Mouse (Mus musculus) thymus, postnatal 4 days (tissue): ENCODE data around the gene Rpl37.
A peak's percentile ranks its signal among the peaks of the same experiment; 100 is the strongest.
"Not testable (repeated sequence)": the region's sequence is repeated elsewhere in the genome, so short reads cannot be mapped to it uniquely, and the experiment has no call there.

Experiments
- DNase-seq: peaks from one replicate; pipeline ENCODE4 v3.0.0; 2021

Rpl37 gene

DNA sequence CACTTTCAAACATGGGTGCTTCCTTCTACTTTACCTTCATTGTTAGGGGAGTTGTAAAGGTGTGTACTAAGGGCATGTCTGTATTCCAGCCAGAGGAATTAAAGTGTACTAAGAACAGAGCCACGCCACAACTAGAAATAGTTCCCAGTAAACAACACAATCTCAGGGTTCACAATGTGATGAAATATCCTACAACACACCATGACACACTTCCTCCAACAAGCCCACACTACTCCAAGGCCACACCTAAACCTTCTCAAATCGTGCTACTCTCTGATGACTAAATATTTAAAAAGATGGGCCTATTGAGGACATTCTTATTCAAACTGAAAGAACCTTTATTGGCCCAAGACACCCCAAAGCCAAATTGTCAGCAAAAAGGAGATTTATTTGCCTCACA lies 11.0 kb downstream of the Rpl37 start:
- no peak for DNase-seq

GRCm38 (mm10) chr15:5128176-5128940 lies 11.9 kb downstream of the Rpl37 start:
- DNase-seq, result no peak

- DNase-seq, result no peak
Observed at GRCm38 (mm10) chr15:5129111-5129805, 12.8 kb downstream of the Rpl37 start.

DNA sequence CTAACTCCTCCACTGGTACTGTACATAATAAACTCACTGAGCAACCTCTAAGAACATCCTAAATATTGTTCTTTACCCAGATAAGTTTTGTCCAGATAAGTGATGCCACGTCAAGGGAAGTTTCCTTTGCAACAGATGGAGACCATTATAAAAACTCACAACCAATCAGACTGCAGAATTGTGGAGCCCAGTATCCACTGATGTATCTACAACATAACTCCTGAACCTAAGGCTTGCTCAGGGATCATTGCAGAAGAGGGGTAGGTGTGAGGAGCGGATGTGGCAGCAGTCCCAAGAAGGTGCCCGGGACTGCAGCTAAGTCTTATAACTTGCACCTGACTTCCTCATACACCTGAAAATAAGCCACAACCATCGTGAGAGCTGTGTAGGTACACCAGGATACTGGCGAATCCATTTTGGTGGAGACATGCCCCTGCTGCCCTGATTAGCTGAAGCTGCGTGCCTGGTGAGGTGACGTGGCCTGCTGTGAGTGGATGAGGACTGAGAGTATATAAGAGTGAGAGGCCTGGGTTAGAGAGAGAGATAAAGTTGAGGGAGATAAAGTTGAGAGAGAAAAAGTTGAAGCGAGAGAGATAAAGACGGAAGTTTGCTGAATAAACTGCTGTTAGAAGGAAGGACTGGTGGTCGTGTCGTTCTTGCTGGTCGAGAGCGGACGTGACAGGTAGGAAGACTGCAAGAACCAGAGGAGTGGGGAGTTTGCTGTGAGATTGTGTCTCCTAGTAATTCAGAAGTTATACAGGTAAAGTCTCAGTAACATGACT lies 14.6 kb downstream of the Rpl37 start:
- DNase-seq, result not testable (repeated sequence)

DNA sequence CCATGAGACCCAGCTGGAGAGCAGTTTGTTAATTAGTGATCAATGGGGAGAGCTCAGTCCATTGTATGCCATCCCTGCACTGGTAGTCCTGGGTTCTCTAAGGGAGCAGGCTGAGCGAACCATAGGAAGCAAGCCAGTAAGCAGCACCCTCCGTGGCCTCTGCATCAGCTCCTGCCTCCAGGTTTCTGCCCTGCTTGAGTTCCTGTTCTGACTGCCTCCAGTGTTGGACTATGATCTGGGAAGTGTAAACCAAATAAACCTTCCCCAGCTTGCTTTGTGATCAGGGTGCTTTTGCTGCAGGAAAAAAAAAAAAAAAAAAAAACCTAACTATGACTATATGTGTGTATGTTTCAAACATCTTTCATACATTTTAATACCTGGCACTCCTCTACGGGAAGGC lies 16.9 kb downstream of the Rpl37 start:
- no peak for DNase-seq

DNA sequence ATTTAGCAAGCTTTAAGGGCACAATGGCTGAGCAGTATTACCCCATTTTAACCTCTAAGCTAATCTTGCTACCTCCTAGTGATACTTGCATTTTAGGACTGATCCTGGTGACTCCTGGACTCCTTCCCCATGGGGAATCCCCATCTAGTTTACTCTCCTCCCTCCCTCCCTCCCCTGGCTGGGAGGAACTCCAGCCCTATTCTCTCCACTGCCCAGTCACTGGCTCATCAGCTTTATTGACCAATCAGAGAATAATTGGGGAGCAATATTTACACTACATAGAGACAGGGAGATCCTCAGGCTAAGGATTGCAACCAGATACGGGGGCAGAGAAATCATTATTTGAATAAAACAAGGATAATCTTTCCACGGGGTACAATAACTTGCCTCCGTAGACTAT lies 17.7 kb downstream of the Rpl37 start:
- no peak for DNase-seq

DNA sequence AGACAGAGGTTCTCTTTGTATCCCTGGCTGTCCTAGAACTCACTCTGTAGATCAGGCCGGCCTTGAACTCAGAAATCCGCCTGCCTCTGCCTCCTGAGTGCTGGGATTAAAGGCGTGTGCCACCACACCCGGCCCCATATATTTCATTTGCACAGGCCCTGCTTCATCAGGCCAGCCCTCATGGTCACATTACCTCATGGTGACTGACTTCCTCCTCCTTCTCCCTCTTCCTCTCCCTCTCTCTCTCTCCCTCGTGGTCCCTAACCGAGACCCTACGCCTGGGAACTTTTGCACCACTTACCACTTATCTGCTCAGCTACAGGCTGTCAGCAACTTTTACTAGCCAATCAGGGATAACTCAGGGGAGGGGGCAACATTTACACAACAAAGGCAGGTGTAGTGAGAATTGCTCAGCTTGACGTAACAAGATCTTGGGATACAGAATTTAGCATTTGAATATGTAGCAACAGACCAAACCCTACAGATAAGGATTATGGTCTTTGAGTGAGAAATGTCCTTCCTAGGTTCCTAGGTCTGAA lies 18.6 kb downstream of the Rpl37 start:
- DNase-seq, result no peak

DNA sequence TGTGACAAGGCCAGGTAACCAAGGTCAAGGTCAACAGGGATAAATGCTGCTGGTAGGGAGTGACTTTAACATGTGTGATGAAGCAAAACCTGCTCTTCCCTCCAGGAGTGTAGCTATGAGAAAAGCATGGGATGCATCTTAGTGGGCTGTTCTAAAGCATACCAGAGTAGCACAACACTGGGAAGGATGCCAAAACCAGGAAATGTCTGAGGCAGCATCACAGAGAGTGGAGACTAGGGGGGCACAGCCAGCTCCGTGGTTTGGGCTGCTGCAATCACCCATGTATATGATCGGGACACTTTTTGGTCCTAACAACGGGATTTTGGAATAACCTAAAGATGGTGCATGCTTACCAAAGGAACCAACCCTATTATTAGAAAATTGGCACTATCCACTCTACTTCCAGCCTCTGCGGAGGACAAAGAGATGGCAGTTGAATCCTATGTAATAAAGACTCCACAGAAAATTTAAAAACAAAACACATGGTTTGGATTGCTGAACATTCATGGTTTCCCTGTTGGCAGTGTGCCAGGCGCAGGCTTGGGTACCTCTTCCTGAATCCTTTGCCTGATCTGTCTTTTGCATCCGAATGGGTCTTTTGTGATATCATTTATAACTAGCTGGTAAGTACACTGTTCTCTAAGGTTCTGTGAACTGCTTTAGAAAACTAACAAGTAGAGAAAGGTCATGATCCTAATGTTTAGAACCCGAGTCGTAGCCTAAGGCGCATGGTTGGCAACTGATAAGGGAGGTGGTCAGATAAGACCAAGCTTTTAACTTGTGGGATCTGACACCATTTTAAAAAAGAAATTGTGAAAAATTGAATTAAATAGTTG lies 21.8 kb downstream of the Rpl37 start:
- DNase-seq, result no peak

- DNase-seq, result no peak
Observed at GRCm38 (mm10) chr15:5139366-5139765, 22.9 kb downstream of the Rpl37 start.

DNA sequence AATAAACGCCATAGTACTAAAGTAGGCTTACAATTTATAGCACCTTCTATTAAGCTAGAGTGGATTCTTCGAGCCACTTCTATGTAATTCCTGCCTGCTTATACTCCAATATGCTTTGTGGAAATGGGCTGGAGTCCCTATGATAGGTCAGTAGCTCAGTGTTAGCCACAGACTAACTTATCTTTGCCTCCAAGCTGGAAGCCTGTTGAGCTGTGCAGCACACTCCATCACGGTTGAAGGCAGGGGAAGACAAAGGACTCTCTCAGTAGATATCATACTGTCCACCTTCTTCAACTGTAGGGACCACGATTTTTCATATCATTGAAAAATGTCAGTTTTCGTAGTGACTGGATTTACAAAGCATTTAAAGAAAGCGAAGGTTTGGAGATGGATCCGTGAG lies 23.4 kb downstream of the Rpl37 start:
- DNase-seq, result no peak

DNA sequence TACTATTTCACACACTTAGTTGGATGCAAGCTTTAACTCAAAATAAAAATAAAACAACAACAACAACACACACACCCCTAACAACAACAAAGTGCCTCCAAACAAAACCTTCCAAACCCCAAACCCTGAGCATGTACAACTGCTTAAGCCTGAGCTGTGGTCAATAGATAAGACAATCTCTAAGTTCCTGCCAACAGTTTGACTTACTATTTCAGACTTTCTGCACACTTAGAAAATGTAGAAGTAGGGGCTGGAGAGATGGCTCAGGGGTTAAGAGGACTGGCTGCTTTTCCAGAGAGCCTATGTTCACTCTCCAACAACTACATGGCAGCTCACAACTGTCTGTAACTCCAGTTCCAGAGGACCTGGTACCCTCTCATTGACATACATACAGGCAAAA lies 23.9 kb downstream of the Rpl37 start:
- no peak for DNase-seq

DNA sequence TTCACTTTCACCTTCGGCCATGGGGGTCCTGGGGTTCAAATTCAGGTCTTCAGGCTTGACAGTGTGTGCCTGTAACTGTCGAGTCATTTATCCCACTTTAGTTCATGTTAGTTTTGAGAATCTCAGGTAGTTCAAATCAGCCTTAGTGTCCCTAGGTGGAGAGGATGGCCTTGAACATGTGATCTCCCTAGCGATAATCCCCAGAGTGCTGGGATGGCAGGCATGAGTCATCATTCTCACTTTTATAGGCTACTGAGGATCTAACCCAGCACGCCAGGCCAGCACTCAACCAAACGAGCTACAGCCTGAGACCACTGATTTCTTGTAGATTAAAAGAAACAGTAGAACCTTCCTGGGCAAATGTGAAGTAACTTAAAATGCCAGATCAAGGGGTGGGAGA lies 25.6 kb downstream of the Rpl37 start:
- DNase-seq, result no peak

DNA sequence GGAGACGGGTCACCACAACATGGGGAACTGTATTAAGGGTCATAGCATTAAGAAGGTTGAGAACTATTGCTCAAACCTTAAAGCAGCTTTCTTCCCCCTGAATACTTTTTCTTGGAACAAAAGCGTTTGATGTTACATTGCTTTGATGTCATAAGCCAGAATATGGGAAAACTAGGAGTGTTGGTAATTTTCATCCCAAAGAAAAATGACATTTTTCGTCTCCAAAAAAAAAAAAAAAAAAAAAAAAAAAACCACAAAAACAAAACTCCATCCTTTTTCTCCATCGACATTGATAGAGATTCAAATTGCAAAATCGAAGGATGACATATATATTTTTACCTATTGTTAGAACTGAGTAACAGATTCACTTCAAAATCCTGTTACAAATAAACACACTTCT lies 26.3 kb downstream of the Rpl37 start:
- DNase-seq, result no peak

DNA sequence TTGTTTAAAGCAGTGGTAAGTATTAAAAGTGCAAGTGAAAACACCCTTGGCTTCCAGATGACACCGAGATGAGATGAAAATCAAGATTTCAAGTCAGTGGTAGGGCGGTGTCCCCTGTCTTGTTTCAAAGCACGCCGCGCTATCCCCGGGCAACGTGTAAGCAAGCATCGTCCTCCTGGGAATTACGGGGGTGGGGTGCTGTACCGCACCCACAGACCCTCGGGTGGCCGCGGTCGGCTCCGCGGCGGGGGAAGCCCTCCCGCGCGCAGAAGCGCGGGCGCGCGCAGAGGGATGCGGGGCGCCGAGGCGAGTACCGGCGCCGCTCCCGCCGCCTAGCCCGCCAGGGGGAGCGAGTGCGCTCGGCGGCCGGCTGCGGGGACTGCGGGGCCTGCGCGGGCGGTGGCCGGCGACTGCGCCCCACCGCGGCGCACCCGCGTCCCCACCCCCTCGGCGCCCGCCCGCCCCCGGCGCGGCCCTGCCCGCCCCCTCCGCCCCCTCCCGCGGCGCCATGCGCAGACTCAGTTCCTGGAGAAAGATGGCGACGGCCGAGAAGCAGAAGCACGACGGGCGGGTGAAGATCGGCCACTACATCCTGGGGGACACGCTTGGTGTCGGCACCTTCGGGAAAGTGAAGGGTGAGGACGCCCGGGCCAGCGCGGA lies 27.0 kb downstream of the Rpl37 start, which contains the start of gene Prkaa1:
TSS of gene Prkaa1 (plus strand) at position 501 of the 660 bp plus-strand sequence.
- peak; percentile 80 for DNase-seq

DNA sequence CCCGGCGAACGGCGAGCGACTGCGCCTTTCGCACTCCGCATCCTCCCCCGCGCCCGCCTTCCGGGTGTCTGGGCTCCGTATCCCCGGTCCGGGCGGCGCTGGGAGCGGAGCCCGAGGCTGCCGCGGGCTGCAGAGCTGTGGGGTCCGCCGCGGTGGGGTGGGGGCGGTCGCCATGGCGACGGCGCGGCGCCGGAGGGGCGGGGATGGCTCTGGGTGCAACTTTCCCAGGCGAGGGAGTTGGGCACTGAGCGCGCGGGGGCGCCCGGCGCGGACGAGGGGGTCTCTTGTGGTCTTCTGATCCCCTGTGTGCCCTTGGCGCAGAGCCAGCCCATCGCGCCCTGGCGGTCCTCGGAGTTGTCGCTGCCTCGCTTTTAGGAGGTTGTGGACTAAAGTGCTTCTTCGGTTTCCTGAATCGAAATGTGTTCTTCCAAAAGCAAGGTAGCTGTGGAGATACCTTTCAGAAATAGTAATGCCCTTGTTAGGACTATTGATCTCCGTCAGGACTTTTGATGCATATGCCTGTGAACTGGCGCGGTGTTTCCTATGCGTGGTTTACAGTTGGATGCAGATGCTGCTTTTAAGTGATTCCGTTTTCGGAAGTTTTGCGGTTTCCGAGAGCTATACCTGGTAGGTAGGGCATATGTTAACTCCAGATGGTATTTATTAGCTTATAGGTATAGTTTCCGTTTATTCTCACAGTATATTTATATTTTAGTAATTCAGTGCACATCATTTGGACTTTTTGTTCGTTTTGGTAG lies 27.8 kb downstream of the Rpl37 start:
- DNase-seq, result peak; percentile 83

- DNase-seq, result no peak
Observed at GRCm38 (mm10) chr15:5145196-5145945, 28.9 kb downstream of the Rpl37 start.

- DNase-seq, result no peak
Observed at GRCm38 (mm10) chr15:5149187-5149586, 32.7 kb downstream of the Rpl37 start.

GRCm38 (mm10) chr15:5152171-5152570 lies 35.7 kb downstream of the Rpl37 start:
- DNase-seq, result no peak

GRCm38 (mm10) chr15:5154621-5155020 lies 38.2 kb downstream of the Rpl37 start:
- no peak for DNase-seq

- DNase-seq, result no peak
Observed at GRCm38 (mm10) chr15:5155093-5155492, 38.6 kb downstream of the Rpl37 start.
